Mouse (Mus musculus): Measurements from ENCODE around the gene Foxp1.

Foxp1 gene

GRCm38 (mm10) chr6:99073303-99074271 is 448.9 kb downstream of the Foxp1 start:
- DNase-seq, result no peak

- no peak for DNase-seq
Observed at GRCm38 (mm10) chr6:99070710-99071109, 451.8 kb downstream of the Foxp1 start.

- no peak for DNase-seq
Observed at GRCm38 (mm10) chr6:99069726-99070125, 452.8 kb downstream of the Foxp1 start.

- DNase-seq, result no peak
Observed at GRCm38 (mm10) chr6:99065569-99066353, 456.8 kb downstream of the Foxp1 start.

- DNase-seq, result no peak
Observed at GRCm38 (mm10) chr6:99063982-99064484, 458.5 kb downstream of the Foxp1 start.

GRCm38 (mm10) chr6:99062931-99063330 is 459.6 kb downstream of the Foxp1 start:
- DNase-seq, result no peak

- DNase-seq, result no peak
Observed at GRCm38 (mm10) chr6:99058688-99059087, 463.8 kb downstream of the Foxp1 start.

- no peak for DNase-seq
Observed at GRCm38 (mm10) chr6:99057113-99057553, 465.4 kb downstream of the Foxp1 start.

GRCm38 (mm10) chr6:99056379-99056778 is 466.1 kb downstream of the Foxp1 start:
- DNase-seq, result no peak

GRCm38 (mm10) chr6:99053998-99054397 is 468.5 kb downstream of the Foxp1 start:
- DNase-seq, result no peak

GRCm38 (mm10) chr6:99053111-99053510 is 469.4 kb downstream of the Foxp1 start:
- no peak for DNase-seq

- DNase-seq, result no peak
Observed at GRCm38 (mm10) chr6:99051724-99052123, 470.8 kb downstream of the Foxp1 start.

GRCm38 (mm10) chr6:99050288-99051006 is 472.1 kb downstream of the Foxp1 start:
- no peak for DNase-seq

- DNase-seq, result no peak
Observed at GRCm38 (mm10) chr6:99047322-99047721, 475.2 kb downstream of the Foxp1 start.

GRCm38 (mm10) chr6:99045845-99046788 is 476.4 kb downstream of the Foxp1 start:
- no peak for DNase-seq

GRCm38 (mm10) chr6:99043932-99044664 is 478.4 kb downstream of the Foxp1 start:
- no peak for DNase-seq

GRCm38 (mm10) chr6:99043226-99043625 is 479.3 kb downstream of the Foxp1 start:
- DNase-seq, result no peak

- DNase-seq, result no peak
Observed at GRCm38 (mm10) chr6:99042175-99042954, 480.2 kb downstream of the Foxp1 start.

GRCm38 (mm10) chr6:99038977-99039376 is 483.5 kb downstream of the Foxp1 start:
- no peak for DNase-seq

Measured in right cerebral cortex, postnatal 25 days (tissue).